Mouse (Mus musculus): ENCODE results near the gene St6gal1. TPM values are rescaled to one million over a fixed set of nuclear protein-coding genes. Genes with fewer than 3 reads are reported as not detected.

St6gal1 gene
- total RNA-seq, 2 experiments from 2014 or later = 3.2 to 7.5 TPM

DNA sequence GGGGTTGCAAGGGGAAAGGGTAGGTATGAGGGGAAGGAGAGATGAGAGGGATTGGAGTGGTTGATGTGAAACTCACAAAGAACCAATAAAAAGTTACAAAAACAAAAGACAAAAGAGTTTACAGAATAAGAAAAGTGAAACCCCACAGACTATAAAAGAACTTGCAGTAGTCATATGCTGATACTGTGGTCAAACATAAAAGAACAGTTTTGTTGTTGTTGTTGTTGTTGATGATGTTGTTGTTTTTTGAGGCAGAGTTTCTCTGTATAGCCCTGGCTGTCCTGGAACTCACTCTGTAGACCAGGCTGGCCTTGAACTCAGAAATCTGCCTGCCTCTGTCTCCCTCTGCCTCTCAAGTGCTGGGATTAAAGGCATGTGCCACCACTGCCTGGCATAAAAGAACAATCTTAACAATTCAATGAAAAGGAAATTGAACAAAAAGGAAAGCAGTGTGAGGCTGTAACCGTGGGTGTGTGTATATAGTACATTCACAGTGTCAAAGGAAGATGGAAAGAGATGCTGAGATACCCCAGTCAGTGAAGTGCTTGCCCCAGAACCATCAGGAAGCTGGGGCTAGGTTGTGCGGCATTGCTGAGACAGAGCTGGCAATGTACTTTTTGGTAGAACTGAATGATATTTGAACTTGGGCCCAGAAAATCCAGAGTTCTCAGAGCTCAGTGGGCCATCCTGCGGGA lies 155.1 kb downstream of the St6gal1 start:
- no peak for ATAC-seq (replicated peaks; ENCODE audit: low FRiP score, poor library complexity, severe bottlenecking)

DNA sequence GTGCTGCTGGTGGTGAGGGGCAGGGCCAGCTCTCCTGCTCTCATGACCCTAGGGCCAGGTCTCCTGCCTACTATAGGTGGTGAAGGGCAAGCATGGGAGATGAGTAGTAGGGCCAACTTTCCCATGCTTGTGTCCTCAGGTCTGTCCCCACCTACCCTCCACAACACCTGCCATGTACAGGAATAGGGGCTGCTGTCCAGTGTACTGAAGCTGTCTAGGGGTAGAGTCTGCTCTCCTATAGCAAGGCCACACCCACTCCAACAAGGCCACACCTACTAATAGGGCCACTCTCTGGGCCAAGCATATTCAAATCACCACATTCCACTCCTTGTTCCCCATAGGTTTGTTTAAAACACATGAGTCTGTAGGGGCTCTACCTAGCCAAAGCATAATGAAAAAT lies 159.8 kb downstream of the St6gal1 start:
- no peak for ATAC-seq (replicated peaks; ENCODE audit: low FRiP score, poor library complexity, severe bottlenecking)

DNA sequence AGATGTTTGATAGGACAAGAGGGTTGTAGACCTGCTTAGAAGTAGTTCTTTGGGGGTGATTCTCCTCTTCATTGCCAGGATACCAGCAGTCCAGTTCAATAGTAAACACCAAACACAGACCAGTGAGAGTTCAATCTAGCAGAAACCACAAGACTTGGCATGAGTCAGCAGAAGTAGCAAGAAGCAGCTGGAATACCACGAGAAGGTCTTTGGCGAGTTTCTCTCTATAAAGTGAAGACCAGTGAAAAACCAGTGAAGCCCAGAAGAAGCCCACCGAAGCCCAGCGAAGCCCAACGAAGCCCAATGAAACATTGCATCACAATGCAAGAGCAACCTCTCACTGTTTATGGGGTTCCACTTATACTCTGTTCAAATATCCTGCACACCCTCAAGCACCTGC lies 173.4 kb downstream of the St6gal1 start:
- no peak for ATAC-seq (replicated peaks; ENCODE audit: low FRiP score, poor library complexity, severe bottlenecking)

DNA sequence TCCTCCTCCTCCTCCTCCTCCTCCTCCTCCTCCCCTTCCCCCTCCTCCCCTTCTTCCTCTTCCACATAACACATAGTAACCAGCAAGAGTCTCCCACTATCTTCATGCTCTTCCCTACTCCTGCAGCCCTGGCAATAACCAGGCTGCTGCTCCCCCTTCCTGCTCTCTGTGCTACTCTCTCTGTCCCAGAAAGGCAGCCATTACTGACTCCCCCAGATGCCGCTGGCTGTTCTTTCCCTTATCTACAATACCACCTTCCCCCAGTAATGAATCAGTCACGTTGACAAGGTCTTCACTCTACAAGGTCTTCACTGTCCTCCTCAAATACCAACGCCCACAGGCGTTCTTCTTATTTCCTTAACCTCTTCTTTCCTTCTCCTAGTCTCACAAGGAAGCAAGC lies 176.9 kb downstream of the St6gal1 start:
- ATAC-seq (replicated peaks; ENCODE audit: low FRiP score, poor library complexity, severe bottlenecking) = no peak

DNA sequence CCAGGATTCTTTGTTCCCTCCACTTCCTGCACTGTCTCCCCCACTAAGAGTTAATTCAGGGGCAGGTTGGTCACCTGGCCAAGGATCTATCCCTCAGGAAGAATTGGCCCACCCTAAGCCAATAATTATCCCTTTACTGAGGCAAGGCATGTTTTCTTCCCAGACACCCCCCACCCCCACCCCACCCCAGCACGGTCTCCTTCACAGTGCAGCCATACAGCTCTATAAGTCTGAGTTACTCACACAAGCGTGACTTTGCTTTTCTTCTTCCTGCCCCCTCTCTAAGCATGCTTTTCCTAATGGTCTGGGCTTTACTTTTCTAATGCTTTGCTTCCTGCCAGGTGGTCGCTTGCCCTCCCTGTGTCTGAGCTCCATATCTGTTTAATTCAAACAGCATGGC lies 177.4 kb downstream of the St6gal1 start:
- no peak for ATAC-seq (replicated peaks; ENCODE audit: low FRiP score, poor library complexity, severe bottlenecking)

DNA sequence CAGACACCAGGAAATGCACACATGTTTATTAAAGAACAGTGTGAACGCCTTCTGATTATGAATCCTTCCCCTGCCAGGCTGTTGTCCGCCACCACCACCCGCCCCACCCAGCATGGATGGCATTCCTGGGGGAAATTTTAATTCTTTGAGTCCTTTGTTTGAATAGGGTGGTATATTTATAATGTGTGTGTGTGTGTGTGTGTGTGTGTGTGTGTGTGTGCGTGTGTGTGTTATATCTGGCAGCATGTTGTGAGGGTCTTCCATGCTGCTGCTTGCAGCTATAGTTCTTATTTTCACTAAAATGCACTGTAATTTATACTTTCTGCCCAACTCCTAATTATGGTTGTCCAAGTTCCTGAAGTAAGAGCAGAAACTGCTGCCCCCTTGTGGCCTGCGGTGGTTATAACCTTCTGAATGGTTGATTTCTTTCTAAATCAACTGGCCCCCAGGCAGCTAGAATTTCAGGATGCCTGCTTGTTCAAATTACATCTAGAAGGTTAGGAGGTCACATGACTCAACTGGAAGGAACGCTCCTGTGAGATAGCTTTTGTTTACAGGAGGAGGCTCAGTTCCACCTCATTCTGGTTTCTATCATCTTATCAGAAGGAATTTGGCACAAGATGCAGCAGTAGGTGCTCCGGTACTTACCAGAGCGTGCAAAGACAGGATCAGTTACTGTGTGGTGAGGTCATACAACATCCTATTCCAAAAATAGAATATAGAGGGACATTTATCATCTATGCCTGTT lies 178.6 kb downstream of the St6gal1 start:
- no peak for ATAC-seq (replicated peaks; ENCODE audit: low FRiP score, poor library complexity, severe bottlenecking)

Other genes starting within 250 kb of the St6gal1 start
- gene Kng2, start 195.3 kb upstream of the St6gal1 start, total RNA-seq (2015; ENCODE audit: low replicate concordance) = not detected in 2 replicates
- gene Kng2, start 195.3 kb upstream of the St6gal1 start, total RNA-seq (2017; ENCODE audit: low replicate concordance) = 2.6 TPM in 1 of 2 replicates, not detected in the other
- 0.72 and 3.4 TPM in 2 replicates for gene Kng1, start 166.9 kb upstream of the St6gal1 start, total RNA-seq (2015; ENCODE audit: low replicate concordance)
- gene Kng1, start 166.9 kb upstream of the St6gal1 start, total RNA-seq (2017; ENCODE audit: low replicate concordance) = not detected in 2 replicates
- gene Eif4a2, start 117.3 kb upstream of the St6gal1 start, total RNA-seq (2015; ENCODE audit: low replicate concordance) = 140 and 151 TPM in 2 replicates
- gene Eif4a2, start 117.3 kb upstream of the St6gal1 start, total RNA-seq (2017; ENCODE audit: low replicate concordance) = 189 and 232 TPM in 2 replicates
- gene Rfc4, start 97.0 kb upstream of the St6gal1 start, total RNA-seq (2015; ENCODE audit: low replicate concordance) = 98.4 and 133 TPM in 2 replicates
- gene Rfc4, start 97.0 kb upstream of the St6gal1 start, total RNA-seq (2017; ENCODE audit: low replicate concordance) = 32.8 and 50.6 TPM in 2 replicates
- gene Adipoq, start 78.2 kb upstream of the St6gal1 start, total RNA-seq (2015; ENCODE audit: low replicate concordance) = 12.2 TPM in 1 of 2 replicates, not detected in the other
- 0.51 TPM in 1 of 2 replicates, not detected in the other for gene Adipoq, start 78.2 kb upstream of the St6gal1 start, total RNA-seq (2017; ENCODE audit: low replicate concordance)
- not detected in 2 replicates for gene Rtp1, start 204.4 kb downstream of the St6gal1 start, total RNA-seq (2015; ENCODE audit: low replicate concordance)
- gene Rtp1, start 204.4 kb downstream of the St6gal1 start, total RNA-seq (2017; ENCODE audit: low replicate concordance) = not detected in 2 replicates

Measured in erythroid progenitor cell, adult 5-6 weeks (primary cell).